Mouse (Mus musculus) heart, postnatal 14 days (tissue): ENCODE measurements around the gene Cdhr4. TPM values are rescaled to one million over a fixed set of nuclear protein-coding genes. Genes with fewer than 3 reads are reported as not detected.

Experiments
- total RNA-seq, 2 experiments: library from RNA; stranded (reverse); gene quantifications; 2 replicates each; pipeline ENCODE4 v1.2.3; 2021

The Cdhr4 gene
- total RNA-seq, 2 experiments from 2014 or later, result 2.4 to 2.7 TPM

Other genes with a start within 250 kb of the Cdhr4 start
- 10 to 100 TPM; 74.1 to 76.9 TPM for gene Rbm5, start 221.5 kb upstream of the Cdhr4 start, total RNA-seq
- 10 to 100 TPM; 33.1 to 35.1 TPM for gene Rbm6, start 119.3 kb upstream of the Cdhr4 start, total RNA-seq
- 10 to 100 TPM; 10.1 to 10.8 TPM for gene Mon1a, start 104.3 kb upstream of the Cdhr4 start, total RNA-seq
- 1 to 10 TPM; 2.8 to 3.0 TPM for gene Mst1r, start 85.6 kb upstream of the Cdhr4 start, total RNA-seq
- not detected for gene Actl11, start 64.0 kb upstream of the Cdhr4 start, total RNA-seq
- gene Camkv, start 56.8 kb upstream of the Cdhr4 start, total RNA-seq, result under 1 TPM in 1 of 2 experiments, not detected in 1; 0.27 TPM
- gene Traip, start 42.4 kb upstream of the Cdhr4 start, total RNA-seq, result 1 to 10 TPM; 1.2 to 1.8 TPM
- gene Uba7, start 17.0 kb upstream of the Cdhr4 start, total RNA-seq, result 10 to 100 TPM; 13.8 to 19.6 TPM
- gene Gm20661, start 9.4 kb upstream of the Cdhr4 start, total RNA-seq, result under 1 TPM; 0.61 to 0.65 TPM
- 10 to 100 TPM; 11.1 to 12.7 TPM for gene Inka1, start 6.6 kb upstream of the Cdhr4 start, total RNA-seq
- gene Gm20662, start 3.9 kb downstream of the Cdhr4 start, total RNA-seq, result under 1 TPM; 0.50 to 0.98 TPM
- 10 to 100 TPM; 50.7 to 56.7 TPM for gene Ip6k1, start 10.0 kb downstream of the Cdhr4 start, total RNA-seq
- 10 to 100 TPM in 1 of 2 experiments, 1 to 10 TPM in 1; 9.2 to 11.4 TPM for gene Gmppb, start 56.7 kb downstream of the Cdhr4 start, total RNA-seq
- gene Amigo3, start 60.7 kb downstream of the Cdhr4 start, total RNA-seq, result 1 to 10 TPM; 1.4 to 1.9 TPM
- under 1 TPM in 1 of 2 experiments, not detected in 1; 0.38 TPM for gene Mst1, start 87.9 kb downstream of the Cdhr4 start, total RNA-seq
- 10 to 100 TPM; 85.3 to 92.6 TPM for gene Rnf123, start 90.8 kb downstream of the Cdhr4 start, total RNA-seq
- 10 to 100 TPM; 36.4 to 41.8 TPM for gene Apeh, start 102.1 kb downstream of the Cdhr4 start, total RNA-seq
- under 1 TPM; 0.05 to 0.07 TPM for gene Bsn, start 197.9 kb downstream of the Cdhr4 start, total RNA-seq